Mouse (Mus musculus) intestine, embryonic 15.5 days (tissue): ENCODE data around the gene Gm28047. TPM values are rescaled to one million over a fixed set of nuclear protein-coding genes. Genes with fewer than 3 reads are reported as not detected.

Experiments used
- ATAC-seq: fragments of 200-750 bp; cut with Nextera tagmentation; 2 replicates; pipeline ENCODE4 v1.8.0; 2017; ENCODE audit warnings: moderate TSS enrichment, moderate library complexity
- H3K27ac ChIP-seq: fragments of 300-500 bp; sonication (generic); 2 replicates; pipeline ENCODE4 v1.5.1; 2015; ENCODE audit warnings: mild to moderate bottlenecking, inconsistent platforms
- H3K27me3 ChIP-seq: fragments of 300-500 bp; sonication (generic); replicated peaks from 2 replicates; pipeline ENCODE4 v1.6.1; 2015; ENCODE audit warnings: inconsistent platforms
- H3K36me3 ChIP-seq: fragments of 300-500 bp; sonication (generic); 2 replicates; pipeline ENCODE4 v1.6.1; 2015; ENCODE audit warnings: inconsistent platforms
- H3K4me1 ChIP-seq: fragments of 300-500 bp; sonication (generic); replicated peaks from 2 replicates; pipeline ENCODE4 v1.6.1; 2015; ENCODE audit warnings: inconsistent platforms
- H3K4me2 ChIP-seq: fragments of 300-500 bp; sonication (generic); replicated peaks from 2 replicates; pipeline ENCODE4 v1.6.1; 2015; ENCODE audit warnings: mild to moderate bottlenecking, inconsistent platforms
- H3K4me3 ChIP-seq: fragments of 300-500 bp; sonication (generic); replicated peaks from 2 replicates; pipeline ENCODE4 v1.5.1; 2015; ENCODE audit warnings: inconsistent platforms
- H3K9ac ChIP-seq: fragments of 300-500 bp; sonication (generic); 2 replicates; pipeline ENCODE4 v1.6.1; 2015; ENCODE audit warnings: inconsistent platforms
- H3K9me3 ChIP-seq: fragments of 300-500 bp; sonication (generic); 2 replicates; pipeline ENCODE4 v1.6.1; 2016; ENCODE audit warnings: inconsistent platforms
- whole genome bisulfite sequencing: fragments of 180-500 bp; shearing (Covaris S2); methylation state at CpG from one replicate; pipeline ENCODE4 v1.1.7; 2015; 5-methylcytosine and 5-hydroxymethylcytosine counted together
- polyA plus RNA-seq: library from polyadenylated mRNA; unstranded; fragments of >200 nt; fragmentation: Nextera tagmentation; extraction: Ambion mirVana; gene quantifications from 2 replicates; pipeline ENCODE4 v1.2.1, GENCODE M21; 2015

Gm28047 gene
- polyA plus RNA-seq, 1 experiment from 2014 or later, result not detected

DNA sequence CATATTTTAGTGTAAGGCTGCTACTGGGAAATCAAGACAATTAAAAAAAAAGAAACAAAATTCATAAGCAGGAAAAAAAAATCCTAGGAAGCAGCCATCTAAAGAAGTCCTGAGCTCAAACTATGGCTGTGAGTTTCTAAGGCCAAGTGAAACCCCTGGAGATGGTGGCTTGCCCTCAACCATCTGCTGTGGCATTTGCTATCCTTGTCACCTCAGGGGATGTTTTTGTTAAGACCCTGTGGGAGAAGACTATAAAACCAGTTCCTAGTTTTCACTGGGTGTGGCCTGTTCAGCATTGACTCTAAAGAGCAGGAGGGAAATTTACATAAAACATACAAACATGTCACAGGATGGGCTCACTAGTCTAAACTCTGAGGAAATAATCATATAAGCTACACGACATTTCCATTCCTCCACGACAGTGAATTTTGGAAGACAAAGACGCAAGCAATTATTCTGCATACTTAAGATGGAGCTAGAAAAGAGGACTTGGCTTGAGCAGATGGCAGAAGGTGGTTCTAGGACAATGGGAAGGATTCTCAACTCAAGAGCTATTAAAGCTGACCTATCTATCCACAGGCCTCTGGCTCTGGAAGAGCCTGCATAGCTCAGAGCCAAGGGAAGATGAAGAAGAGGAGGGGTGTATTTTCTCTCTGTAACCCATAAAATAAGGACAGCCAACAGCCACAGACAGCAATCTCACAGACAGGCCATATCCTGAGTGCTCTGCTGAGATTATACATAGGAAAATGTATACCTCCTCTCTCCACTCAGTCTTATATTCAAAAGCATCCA lies 92.6 kb downstream of the Gm28047 start:
- no peak overlapping the region for H3K9ac ChIP-seq
- H3K27me3 ChIP-seq, result no peaks in the 10 kb centered on the region
- no peak overlapping the region for H3K4me2 ChIP-seq
- WGBS, result 92% methylated on average over 3 of the region's 3 CpGs
- peaks cover 39% of the 10 kb centered on the region for H3K36me3 ChIP-seq
- no peaks in the 10 kb centered on the region for H3K9me3 ChIP-seq
- H3K4me1 ChIP-seq, result no peaks in the 10 kb centered on the region
- no peak overlapping the region for H3K27ac ChIP-seq
- no peak for ATAC-seq
- H3K4me3 ChIP-seq, result no peak overlapping the region

GRCm38 (mm10) chr15:102531586-102531985 lies 93.3 kb downstream of the Gm28047 start:
- H3K27me3 ChIP-seq, result no peaks in the 10 kb centered on the region
- WGBS, result 79% methylated on average over 4 of the region's 4 CpGs
- H3K27ac ChIP-seq, result no peak overlapping the region
- no peaks in the 10 kb centered on the region for H3K9me3 ChIP-seq
- no peak overlapping the region for H3K9ac ChIP-seq
- no peak for ATAC-seq
- H3K4me1 ChIP-seq, result no peaks in the 10 kb centered on the region
- H3K36me3 ChIP-seq, result peaks cover 39% of the 10 kb centered on the region
- no peak overlapping the region for H3K4me2 ChIP-seq
- H3K4me3 ChIP-seq, result no peak overlapping the region

- no peak overlapping the region for H3K27ac ChIP-seq
- H3K36me3 ChIP-seq, result peaks cover 35% of the 10 kb centered on the region
- no peak overlapping the region for H3K4me2 ChIP-seq
- WGBS, result 97% methylated on average over 4 of the region's 4 CpGs
- no peak for ATAC-seq
- H3K9ac ChIP-seq, result no peak overlapping the region
- no peak overlapping the region for H3K4me3 ChIP-seq
- no peaks in the 10 kb centered on the region for H3K9me3 ChIP-seq
- no peaks in the 10 kb centered on the region for H3K27me3 ChIP-seq
- no peaks in the 10 kb centered on the region for H3K4me1 ChIP-seq
These were observed 94.3 kb downstream of the Gm28047 start for GRCm38 (mm10) chr15:102530566-102530965.

GRCm38 (mm10) chr15:102528396-102528795 lies 96.5 kb downstream of the Gm28047 start:
- Histone ChIP-seq H3K4me2 (no peak overlapping the region), H3K4me3 (no peak overlapping the region), H3K36me3 (peaks cover 41% of the 10 kb centered on the region), H3K9ac (no peak overlapping the region), H3K27ac (no peak overlapping the region), H3K27me3 (no peaks in the 10 kb centered on the region), H3K4me1 (no peaks in the 10 kb centered on the region), H3K9me3 (no peaks in the 10 kb centered on the region)
- ATAC-seq, result no peak
- WGBS, result 89% methylated on average over 1 of the region's 1 CpGs

- H3K36me3 ChIP-seq, result peaks cover 36% of the 10 kb centered on the region
- WGBS, result 87% methylated on average over 3 of the region's 3 CpGs
These were observed 96.9 kb downstream of the Gm28047 start for GRCm38 (mm10) chr15:102527936-102528335.

DNA sequence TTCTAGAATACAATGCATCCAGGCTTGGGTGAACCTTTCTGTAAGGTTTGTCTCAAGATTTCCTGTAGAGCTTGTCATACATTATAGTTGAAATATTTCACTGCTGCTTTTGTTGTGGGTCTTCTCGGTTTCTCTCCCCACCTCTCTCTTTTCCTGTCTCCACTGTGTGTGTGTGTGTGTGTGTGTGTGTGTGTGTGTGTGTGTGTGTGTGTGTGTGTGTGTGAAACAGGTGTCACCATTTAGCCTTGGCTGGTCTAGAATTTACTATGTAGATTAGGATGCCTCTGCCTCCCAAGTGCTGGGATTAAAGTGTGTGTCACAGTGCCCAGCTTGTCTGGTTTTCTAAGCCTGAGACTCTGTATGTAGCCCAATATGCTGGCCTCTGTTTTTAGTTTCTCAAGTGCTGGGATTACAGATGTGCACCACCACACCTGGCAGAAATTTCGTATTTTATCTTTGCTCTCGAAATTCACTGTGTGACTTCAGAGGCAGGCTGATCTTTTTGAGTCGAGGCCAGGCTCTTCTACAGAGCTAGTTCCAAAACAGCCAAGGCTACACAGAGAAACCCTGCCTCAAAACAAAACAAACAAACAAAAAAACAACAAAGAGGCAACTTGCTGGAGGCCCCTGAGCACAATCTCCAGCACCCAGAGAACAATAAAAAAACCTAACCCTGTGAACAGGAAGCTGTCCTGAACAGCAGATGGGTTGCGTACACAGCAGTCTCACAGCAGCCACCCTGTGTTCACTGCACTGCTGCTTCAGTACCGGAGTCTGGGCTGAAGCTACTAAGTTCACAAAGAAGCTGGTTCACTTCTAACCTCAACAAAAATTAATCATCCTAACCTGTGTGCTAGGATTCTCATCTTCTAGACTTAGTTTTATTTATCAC lies 98.5 kb downstream of the Gm28047 start:
- no peaks in the 10 kb centered on the region for H3K27me3 ChIP-seq
- H3K9ac ChIP-seq, result no peak overlapping the region
- H3K36me3 ChIP-seq, result peaks cover 35% of the 10 kb centered on the region
- H3K9me3 ChIP-seq, result no peaks in the 10 kb centered on the region
- H3K27ac ChIP-seq, result no peak overlapping the region
- H3K4me3 ChIP-seq, result no peak overlapping the region
- H3K4me2 ChIP-seq, result no peak overlapping the region
- WGBS, result 72% methylated on average over 6 of the region's 6 CpGs
- H3K4me1 ChIP-seq, result no peaks in the 10 kb centered on the region
- ATAC-seq, result no peak

More at GRCm38 (mm10) chr15:102527936-102528335, 96.9 kb downstream of the Gm28047 start:
- H3K4me2 ChIP-seq, result no peak overlapping the region
- no peaks in the 10 kb centered on the region for H3K4me1 ChIP-seq
- ATAC-seq, result no peak
- no peak overlapping the region for H3K27ac ChIP-seq
- H3K9me3 ChIP-seq, result no peaks in the 10 kb centered on the region
- H3K4me3 ChIP-seq, result no peak overlapping the region
- no peak overlapping the region for H3K9ac ChIP-seq
- no peaks in the 10 kb centered on the region for H3K27me3 ChIP-seq

DNA sequence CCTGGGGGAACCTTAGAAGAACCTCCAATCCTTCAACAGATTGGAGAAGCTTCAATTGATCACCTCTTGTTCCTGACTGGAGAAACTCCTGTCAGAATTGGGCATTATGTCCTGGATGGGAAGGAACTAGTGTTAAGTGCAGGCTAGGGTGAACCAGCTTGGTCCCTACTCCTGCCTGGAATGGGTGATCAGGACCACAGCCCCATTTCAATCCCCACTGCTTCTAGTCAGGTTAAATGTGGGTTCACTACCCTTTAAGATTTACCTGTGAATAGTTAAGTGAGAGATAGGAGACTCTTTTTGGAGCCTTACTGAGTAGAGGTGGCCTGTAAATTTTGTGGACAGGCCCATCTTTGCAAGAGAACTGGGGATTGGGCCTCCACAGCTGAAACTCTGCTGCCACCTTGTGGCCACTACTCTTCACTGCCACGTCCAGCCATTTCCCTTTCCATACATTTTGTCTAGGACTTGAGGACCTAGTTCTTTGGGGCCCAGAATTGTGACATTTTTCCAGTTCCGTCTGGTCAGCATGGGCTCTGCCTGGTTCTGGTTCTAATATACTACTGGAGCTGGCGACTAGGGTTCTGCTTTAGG lies 99.9 kb downstream of the Gm28047 start, which contains the start of gene Npff:
Gene Npff, minus strand, starts transcription at position 51 of the 594 bp plus-strand sequence.
- H3K36me3 ChIP-seq, result peaks cover 38% of the 10 kb centered on the region
- no peaks in the 10 kb centered on the region for H3K27me3 ChIP-seq
- H3K27ac ChIP-seq, result no peak within 1 kb of the TSS
- H3K4me1 ChIP-seq, result 0 out of 2 replicates have a peak, but pooled peaks cover 8% of the 10 kb centered on the region
- no peak within 1 kb of the TSS for H3K9ac ChIP-seq
- no peak within 1 kb of the TSS for H3K4me3 ChIP-seq
- WGBS, result 8% methylated on average over 3 of the region's 3 CpGs
- no peak for ATAC-seq
- no peak within 1 kb of the TSS for H3K4me2 ChIP-seq
- H3K9me3 ChIP-seq, result no peaks in the 10 kb centered on the region

DNA sequence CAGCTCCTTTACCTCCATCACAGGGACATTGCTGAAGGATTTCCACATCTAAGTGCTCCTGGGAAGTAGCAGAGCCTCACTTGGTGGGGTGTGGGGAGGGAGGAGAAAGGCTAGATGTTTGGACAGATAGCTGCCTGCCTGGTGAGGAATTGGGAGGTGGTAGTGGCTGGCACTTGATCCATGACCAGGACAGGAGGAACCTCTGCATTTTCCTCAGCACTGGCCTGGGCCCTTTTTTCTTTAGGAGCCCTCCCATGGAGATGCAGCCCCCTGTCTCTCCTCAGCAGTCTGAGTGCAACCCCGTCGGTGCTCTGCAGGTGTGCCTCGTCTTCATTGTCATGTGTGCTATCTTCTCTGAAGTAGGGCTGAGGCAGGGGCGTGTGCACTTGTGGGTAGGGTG lies 103.4 kb downstream of the Gm28047 start:
- H3K4me2 ChIP-seq, result no peak overlapping the region
- H3K27ac ChIP-seq, result no peak overlapping the region
- peaks cover 11% of the 10 kb centered on the region for H3K4me1 ChIP-seq
- H3K9ac ChIP-seq, result no peak overlapping the region
- H3K9me3 ChIP-seq, result no peaks in the 10 kb centered on the region
- H3K36me3 ChIP-seq, result peaks cover 20% of the 10 kb centered on the region
- H3K4me3 ChIP-seq, result no peak overlapping the region
- no peaks in the 10 kb centered on the region for H3K27me3 ChIP-seq
- ATAC-seq, result no peak
- WGBS, result 83% methylated on average over 4 of the region's 4 CpGs

DNA sequence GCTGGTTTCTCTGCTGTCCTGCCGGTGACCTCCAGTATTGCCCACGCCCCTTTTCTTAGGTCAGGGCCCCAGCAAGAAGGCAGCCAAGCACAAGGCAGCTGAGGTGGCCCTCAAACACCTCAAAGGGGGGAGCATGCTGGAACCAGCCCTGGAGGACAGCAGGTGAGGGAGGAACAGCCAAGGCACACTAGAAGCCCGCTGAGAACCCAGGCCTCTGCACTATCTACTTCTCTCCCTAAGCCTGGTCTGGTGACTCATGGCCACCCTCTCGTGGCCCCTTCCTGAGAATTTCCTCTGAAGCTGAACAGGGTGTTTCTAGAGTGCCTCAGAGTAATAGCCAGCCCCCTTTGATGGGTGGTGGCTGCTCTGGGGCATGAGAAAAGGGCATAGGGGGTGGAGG lies 104.5 kb downstream of the Gm28047 start:
- Histone ChIP-seq H3K9me3 (no peaks in the 10 kb centered on the region), H3K4me1 (peaks cover 22% of the 10 kb centered on the region), H3K27ac (0 out of 2 replicates have a peak overlapping the region, but pooled peaks have one; percentile 9), H3K4me3 (no peak overlapping the region), H3K4me2 (0 out of 2 replicates have a peak overlapping the region, but pooled peaks have one; percentile 94), H3K27me3 (no peaks in the 10 kb centered on the region), H3K9ac (no peak overlapping the region; the same call in none of the 2 replicates), H3K36me3 (peaks cover 20% of the 10 kb centered on the region)
- no peak for ATAC-seq
- 68% methylated on average over 4 of the region's 4 CpGs for WGBS

GRCm38 (mm10) chr15:102519211-102520141 lies 105.4 kb downstream of the Gm28047 start:
- H3K9me3 ChIP-seq, result no peaks in the 10 kb centered on the region
- no peaks in the 10 kb centered on the region for H3K27me3 ChIP-seq
- peak overlapping the region; percentile 99; the same call in 1 of the 2 replicates for H3K27ac ChIP-seq
- H3K36me3 ChIP-seq, result peaks cover 17% of the 10 kb centered on the region
- WGBS, result 46% methylated on average over 17 of the region's 17 CpGs
- H3K4me1 ChIP-seq, result peaks cover 24% of the 10 kb centered on the region
- ATAC-seq, result no peak
- H3K4me2 ChIP-seq, result peak overlapping the region; percentile 94
- peak overlapping the region; percentile 68 for H3K4me3 ChIP-seq
- H3K9ac ChIP-seq, result peak overlapping the region; percentile 87

DNA sequence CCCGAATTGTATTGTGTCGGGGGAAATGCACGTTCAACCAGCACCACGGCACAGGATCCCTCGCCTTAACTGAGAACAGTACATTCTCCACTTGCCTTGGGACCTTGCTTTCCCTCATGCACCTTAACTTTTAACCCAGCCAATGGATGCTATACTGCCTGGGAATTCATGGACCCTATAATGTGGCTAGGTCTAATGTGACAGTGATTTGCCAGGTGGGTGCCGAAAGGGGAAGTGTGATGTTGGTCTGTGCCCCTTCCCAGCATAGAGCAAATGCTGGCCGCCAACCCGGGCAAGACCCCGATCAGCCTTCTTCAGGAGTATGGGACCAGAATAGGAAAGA lies 106.0 kb downstream of the Gm28047 start:
- Histone ChIP-seq H3K4me2 (peak overlapping the region; percentile 94), H3K9me3 (no peaks in the 10 kb centered on the region), H3K4me3 (peak overlapping the region; percentile 68), H3K4me1 (peaks cover 24% of the 10 kb centered on the region), H3K27ac (peak overlapping the region; percentile 99), H3K36me3 (peaks cover 13% of the 10 kb centered on the region), H3K27me3 (no peaks in the 10 kb centered on the region), H3K9ac (peak overlapping the region; percentile 87)
- 8% methylated on average over 9 of the region's 9 CpGs for whole genome bisulfite sequencing
- no peak for ATAC-seq
